Mouse (Mus musculus) embryonic facial prominence, embryonic 10.5 days (tissue): ENCODE measurements around the gene Ndufa11. TPM values are rescaled to one million over a fixed set of nuclear protein-coding genes. Genes with fewer than 3 reads are reported as not detected.

Experiments
- DNase-seq: peaks from one replicate; pipeline ENCODE4 v3.0.0-alpha.2; 2017; ENCODE audit warnings: low spot score
- H3K27ac ChIP-seq: fragments of 300-500 bp; sonication (generic); replicated peaks from 2 replicates; pipeline ENCODE4 v1.5.1; 2016; ENCODE audit warnings: mild to moderate bottlenecking
- H3K27me3 ChIP-seq: fragments of 300-500 bp; sonication (generic); replicated peaks from 2 replicates; pipeline ENCODE4 v1.6.1; 2016; ENCODE audit warnings: low read depth, mild to moderate bottlenecking; ENCODE audit not compliant: poor library complexity, severe bottlenecking
- H3K36me3 ChIP-seq: fragments of 300-500 bp; sonication (generic); replicated peaks from 2 replicates; pipeline ENCODE4 v1.6.1; 2016; ENCODE audit warnings: mild to moderate bottlenecking, moderate library complexity
- H3K4me1 ChIP-seq: fragments of 300-500 bp; sonication (generic); 2 replicates; pipeline ENCODE4 v1.6.1; 2016
- H3K4me3 ChIP-seq: fragments of 300-500 bp; sonication (generic); 2 replicates; pipeline ENCODE4 v1.5.1; 2016; ENCODE audit warnings: mild to moderate bottlenecking, moderate library complexity
- H3K9me3 ChIP-seq: fragments of 300-500 bp; sonication (generic); 2 replicates; pipeline ENCODE4 v1.6.1; 2016; ENCODE audit warnings: mild to moderate bottlenecking
- WGBS: fragments of 180-500 bp; shearing (Covaris S2); methylation state at CpG from one replicate; pipeline ENCODE4 v1.1.7; 2016; 5-methylcytosine and 5-hydroxymethylcytosine counted together
- polyA plus RNA-seq: library from polyadenylated mRNA; unstranded; fragments of >200 nt; fragmentation: Nextera tagmentation; extraction: Ambion mirVana; gene quantifications from 2 replicates; pipeline ENCODE4 v1.2.1, GENCODE M21; 2016

Ndufa11 gene
- polyA plus RNA-seq, 1 experiment from 2014 or later: 402 TPM

DNA sequence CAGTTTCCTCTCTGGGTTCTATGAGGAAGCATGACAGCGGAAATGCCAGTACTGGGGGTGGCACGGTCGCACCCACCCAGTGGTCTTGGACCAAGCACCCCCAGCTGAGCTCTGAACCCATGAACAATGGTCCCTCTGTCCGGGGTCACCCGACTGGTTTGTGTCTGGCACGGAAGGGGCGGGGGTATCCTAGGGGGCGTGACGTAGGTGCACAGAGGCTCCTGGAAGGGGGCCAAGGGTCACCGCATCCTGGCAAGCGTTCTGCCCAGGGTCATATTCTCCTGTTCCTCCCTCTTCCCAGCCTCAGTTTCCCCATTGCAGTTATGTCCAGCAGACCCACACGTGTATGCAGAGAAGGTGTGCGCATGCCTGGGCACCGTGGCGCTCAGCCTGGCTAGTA, 35.9 kb downstream of the Ndufa11 start:
- DNase-seq: no peak
- H3K36me3 ChIP-seq: no peaks in the 10 kb centered on the region
- 0 out of 2 replicates have a peak, but pooled peaks cover 4% of the 10 kb centered on the region for H3K9me3 ChIP-seq
- H3K27me3 ChIP-seq: peaks cover 90% of the 10 kb centered on the region
- no peak overlapping the region for H3K4me3 ChIP-seq
- H3K4me1 ChIP-seq: peaks cover 51% of the 10 kb centered on the region
- 20% methylated on average over 15 of the region's 15 CpGs for WGBS
- H3K27ac ChIP-seq: no peak overlapping the region

DNA sequence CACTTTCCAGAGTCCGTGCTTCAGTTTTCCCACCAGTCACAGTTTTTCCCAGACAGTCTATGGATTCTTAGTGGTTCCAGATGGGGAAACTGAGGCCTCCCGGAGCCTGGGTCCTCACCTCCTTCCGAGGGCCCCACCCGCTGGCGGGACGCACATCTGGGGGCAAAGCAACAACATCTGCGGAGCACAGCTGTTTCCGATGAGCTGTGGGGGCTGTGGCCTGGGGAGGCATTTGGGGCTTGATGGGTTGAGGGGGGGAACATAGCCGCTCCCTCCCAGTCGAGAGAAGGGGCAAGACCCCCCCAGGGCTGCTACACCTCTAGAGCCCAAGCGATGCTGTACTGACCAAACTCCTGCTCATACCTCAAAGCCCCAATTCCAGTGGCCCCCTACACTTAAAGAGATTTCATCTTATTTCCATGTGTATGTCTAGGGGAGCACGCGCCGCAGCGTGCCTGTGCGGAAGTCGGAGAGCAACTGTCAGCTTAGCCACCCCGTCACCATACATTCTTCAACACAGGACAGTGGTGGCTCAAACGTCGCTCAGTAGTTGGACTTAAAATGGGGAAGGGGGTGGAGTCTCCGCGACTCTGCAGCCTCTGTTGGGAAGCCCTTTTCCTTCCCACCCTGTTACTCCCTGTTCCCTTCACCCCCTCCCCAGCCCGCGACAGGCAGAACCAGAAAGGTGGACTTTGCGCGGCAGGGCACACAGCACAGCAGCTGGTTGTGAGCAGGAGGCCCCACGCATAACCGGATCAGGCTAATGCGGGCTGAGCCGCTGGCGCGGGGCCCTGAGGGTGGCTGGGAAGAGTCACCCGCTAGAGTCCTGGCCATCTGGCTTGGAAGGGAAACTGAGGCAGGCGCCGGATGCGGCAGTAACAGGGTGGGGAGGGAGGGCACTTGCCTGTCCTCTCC, 37.0 kb downstream of the Ndufa11 start:
- peak; percentile 26 for DNase-seq
- H3K27ac ChIP-seq: no peak overlapping the region
- H3K36me3 ChIP-seq: no peaks in the 10 kb centered on the region
- 0 out of 2 replicates have a peak, but pooled peaks cover 5% of the 10 kb centered on the region for H3K9me3 ChIP-seq
- peaks cover 99% of the 10 kb centered on the region for H3K27me3 ChIP-seq
- H3K4me3 ChIP-seq: peak overlapping the region; percentile 8; the same call in 1 of the 2 replicates
- H3K4me1 ChIP-seq: peaks cover 60% of the 10 kb centered on the region
- 13% methylated on average over 36 of the region's 36 CpGs for WGBS

DNA sequence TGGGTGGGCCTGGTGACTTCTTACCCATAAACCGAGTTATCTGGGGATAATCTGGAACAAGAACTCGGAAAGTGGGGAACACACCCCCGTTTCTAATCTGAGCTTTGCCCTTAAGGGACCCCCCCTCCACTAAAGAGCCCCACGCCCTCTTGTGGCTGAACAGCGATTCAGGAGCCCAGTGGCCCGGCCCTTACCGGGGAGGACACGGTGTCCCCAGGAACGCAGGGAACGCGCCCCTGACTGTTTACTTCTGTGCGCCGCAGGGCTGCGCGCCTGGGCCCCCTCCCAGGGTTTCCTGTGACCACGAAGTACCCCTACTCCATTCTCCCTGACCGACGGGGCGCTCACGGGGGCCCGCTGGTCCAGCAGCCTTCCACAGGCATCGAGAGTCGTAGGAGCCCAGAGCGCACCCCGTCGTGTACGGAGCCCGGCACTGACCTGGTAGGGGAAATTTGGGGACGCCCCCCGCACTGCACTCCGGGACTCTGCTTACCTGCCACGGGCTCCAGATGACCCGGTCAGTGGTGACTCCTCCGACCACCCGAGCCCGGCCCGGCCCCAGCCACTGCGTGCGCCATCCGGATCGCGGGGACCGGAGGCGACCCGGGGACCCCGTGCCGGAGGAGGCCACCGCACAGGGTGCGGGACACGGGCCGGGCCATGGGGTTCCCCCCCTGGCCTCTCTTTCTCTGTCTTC, 39.3 kb downstream of the Ndufa11 start:
- WGBS: 2% methylated on average over 51 of the region's 51 CpGs
- Histone ChIP-seq H3K36me3 (no peaks in the 10 kb centered on the region), H3K9me3 (0 out of 2 replicates have a peak, but pooled peaks cover 3% of the 10 kb centered on the region), H3K27ac (peak overlapping the region; percentile 77), H3K4me1 (peaks cover 58% of the 10 kb centered on the region), H3K4me3 (peak overlapping the region; percentile 64), H3K27me3 (peaks cover 97% of the 10 kb centered on the region)
- DNase-seq: peak; percentile 38

DNA sequence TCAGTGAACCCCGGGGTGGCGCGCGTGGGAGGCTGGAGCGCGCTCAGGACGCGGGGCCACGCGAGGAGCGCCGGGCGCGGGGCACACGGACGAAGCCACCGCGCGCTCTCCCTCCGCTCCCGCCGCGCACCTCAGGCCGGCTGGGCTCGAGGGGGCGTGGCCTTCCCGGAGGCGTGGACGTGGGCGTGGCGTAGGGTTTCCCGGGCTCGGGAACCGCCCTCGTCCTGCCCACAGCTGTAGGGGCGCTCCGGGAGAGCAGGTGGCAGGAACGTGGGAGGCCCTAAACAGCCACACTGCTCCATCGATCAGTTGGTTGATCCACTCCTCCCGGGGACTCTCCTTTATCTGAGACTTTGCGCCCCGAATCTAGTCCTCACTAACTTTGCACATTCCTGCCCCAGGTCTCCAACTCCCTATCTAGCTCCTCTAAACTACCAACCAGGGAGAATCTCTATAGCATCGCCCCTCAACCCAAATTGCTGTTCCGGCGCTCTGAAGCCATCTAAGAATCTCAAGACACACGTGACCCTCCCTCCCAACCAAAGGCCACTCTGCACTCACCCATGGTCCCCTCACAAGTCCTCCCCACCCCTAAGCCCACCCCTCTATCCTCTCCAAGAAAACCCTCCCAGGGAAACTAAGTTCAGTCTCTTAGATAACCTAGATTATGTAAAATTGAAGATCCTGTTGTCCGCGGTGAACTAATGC, 40.0 kb downstream of the Ndufa11 start, which contains the start of gene Nrtn:
TSS of gene Nrtn (minus strand) at position 115 of the 708 bp plus-strand sequence.
- peaks cover 65% of the 10 kb centered on the region for H3K4me1 ChIP-seq
- H3K27ac ChIP-seq: peak within 1 kb of the TSS; percentile 77
- WGBS: under 1% methylated on average over 48 of the region's 48 CpGs

DNA sequence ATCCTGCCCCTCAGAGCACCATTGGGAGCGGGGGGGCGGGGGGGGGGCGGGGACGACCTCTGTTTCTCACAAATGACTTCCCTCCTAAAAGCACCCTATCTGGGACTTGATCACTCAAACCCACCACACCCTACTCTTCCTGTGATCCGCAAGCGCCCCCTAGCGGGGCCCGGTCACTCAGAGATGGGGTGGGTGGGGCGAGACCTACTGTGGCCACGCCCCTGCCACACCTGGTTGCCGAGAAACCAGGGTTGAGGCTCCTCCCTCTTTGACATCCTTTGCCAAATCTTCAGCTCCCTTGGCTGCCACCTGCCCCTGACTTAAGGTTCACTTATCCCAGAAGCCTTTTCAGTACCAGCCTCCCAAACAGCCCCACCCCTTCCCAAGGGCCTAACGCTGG, 40.6 kb downstream of the Ndufa11 start:
- Histone ChIP-seq H3K27ac (no peak overlapping the region), H3K9me3 (0 out of 2 replicates have a peak, but pooled peaks cover 3% of the 10 kb centered on the region), H3K36me3 (no peaks in the 10 kb centered on the region), H3K4me1 (peaks cover 70% of the 10 kb centered on the region), H3K4me3 (peak overlapping the region; percentile 64; the same call in 1 of the 2 replicates), H3K27me3 (peaks cover 84% of the 10 kb centered on the region)
- 5% methylated on average over 12 of the region's 12 CpGs for WGBS
- peak; percentile 77 for DNase-seq

More for the DNA sequence above, 40.0 kb downstream of the Ndufa11 start, which contains the start of gene Nrtn:
- peaks cover 90% of the 10 kb centered on the region for H3K27me3 ChIP-seq
- DNase-seq: peak; percentile 90
- no peaks in the 10 kb centered on the region for H3K36me3 ChIP-seq
- 0 out of 2 replicates have a peak, but pooled peaks cover 3% of the 10 kb centered on the region for H3K9me3 ChIP-seq
- peak within 1 kb of the TSS; percentile 64 for H3K4me3 ChIP-seq

DNA sequence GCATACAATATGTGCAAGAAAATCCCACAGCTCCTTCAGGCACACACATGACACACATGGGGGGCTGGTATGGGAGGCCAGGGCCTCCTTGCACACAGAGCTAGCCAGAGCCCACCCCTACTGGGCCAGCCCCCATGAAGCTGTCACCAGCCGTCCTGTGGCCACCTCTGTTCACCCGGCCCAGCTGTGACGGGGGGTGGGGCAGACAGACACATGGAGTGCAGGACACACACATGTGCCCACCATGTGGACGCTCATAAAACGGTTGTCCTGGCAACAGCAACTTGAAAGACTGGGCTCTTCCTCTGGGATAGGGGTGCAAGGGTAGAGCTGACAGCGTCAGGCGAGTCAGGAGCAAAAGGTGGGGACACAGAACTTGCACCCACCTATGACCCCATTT, 41.7 kb downstream of the Ndufa11 start:
- peaks cover 62% of the 10 kb centered on the region for H3K4me1 ChIP-seq
- no peaks in the 10 kb centered on the region for H3K36me3 ChIP-seq
- H3K4me3 ChIP-seq: no peak overlapping the region
- 0 out of 2 replicates have a peak, but pooled peaks cover 3% of the 10 kb centered on the region for H3K9me3 ChIP-seq
- H3K27ac ChIP-seq: no peak overlapping the region
- 62% methylated on average over 7 of the region's 7 CpGs for WGBS
- DNase-seq: peak; percentile 29
- H3K27me3 ChIP-seq: peaks cover 73% of the 10 kb centered on the region

DNA sequence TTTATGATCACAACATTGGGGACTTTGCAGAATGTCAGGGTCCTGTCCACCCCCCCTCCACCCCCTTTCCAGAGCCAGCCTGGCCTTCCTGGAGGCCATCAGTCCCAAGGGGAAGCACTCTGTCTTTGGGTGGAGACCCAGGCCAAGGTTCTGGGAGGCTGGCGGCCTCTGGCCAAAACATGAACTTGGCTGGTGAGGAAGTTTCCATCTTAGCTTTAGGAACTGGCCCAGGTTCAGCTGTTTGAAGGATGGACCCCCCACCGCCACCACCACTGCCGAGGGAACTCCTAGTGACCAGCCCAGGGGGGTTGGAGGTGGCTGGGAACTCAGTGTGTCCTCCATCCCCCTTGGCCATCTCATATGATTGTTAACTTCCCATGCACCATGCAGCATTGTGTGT, 43.5 kb downstream of the Ndufa11 start:
- no peaks in the 10 kb centered on the region for H3K36me3 ChIP-seq
- no peak overlapping the region for H3K4me3 ChIP-seq
- H3K27me3 ChIP-seq: peaks cover 55% of the 10 kb centered on the region
- no peak overlapping the region for H3K27ac ChIP-seq
- DNase-seq: no peak
- 70% methylated on average over 3 of the region's 3 CpGs for whole genome bisulfite sequencing
- 0 out of 2 replicates have a peak, but pooled peaks cover 3% of the 10 kb centered on the region for H3K9me3 ChIP-seq
- H3K4me1 ChIP-seq: peaks cover 61% of the 10 kb centered on the region

DNA sequence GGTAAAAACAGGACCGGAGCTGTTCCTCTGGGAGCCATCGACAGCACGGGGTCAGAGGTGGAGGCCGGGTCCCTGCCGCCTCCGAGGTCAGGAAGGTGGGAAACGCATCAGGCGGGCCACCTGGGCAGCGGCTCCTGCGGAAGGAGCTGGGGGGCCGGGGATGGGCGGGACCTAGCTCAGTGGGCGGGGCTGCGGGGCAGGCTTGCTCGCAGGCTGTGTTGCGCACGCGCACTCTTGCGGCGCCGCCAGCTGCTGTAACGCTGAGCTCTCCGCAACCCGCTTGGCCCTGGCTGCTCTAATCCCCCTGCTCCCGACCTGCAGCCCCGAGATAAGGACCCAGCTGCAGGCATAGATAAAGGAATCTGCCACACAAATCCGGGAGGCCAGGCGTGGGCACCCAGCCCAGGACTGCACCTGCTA, 44.4 kb downstream of the Ndufa11 start:
- Histone ChIP-seq H3K4me3 (peak overlapping the region; percentile 63), H3K36me3 (peaks cover 8% of the 10 kb centered on the region), H3K9me3 (0 out of 2 replicates have a peak, but pooled peaks cover 3% of the 10 kb centered on the region), H3K4me1 (peaks cover 52% of the 10 kb centered on the region), H3K27me3 (peaks cover 45% of the 10 kb centered on the region), H3K27ac (peak overlapping the region; percentile 85)
- 0% methylated on average over 28 of the region's 28 CpGs for WGBS
- DNase-seq: peak; percentile 94

DNA sequence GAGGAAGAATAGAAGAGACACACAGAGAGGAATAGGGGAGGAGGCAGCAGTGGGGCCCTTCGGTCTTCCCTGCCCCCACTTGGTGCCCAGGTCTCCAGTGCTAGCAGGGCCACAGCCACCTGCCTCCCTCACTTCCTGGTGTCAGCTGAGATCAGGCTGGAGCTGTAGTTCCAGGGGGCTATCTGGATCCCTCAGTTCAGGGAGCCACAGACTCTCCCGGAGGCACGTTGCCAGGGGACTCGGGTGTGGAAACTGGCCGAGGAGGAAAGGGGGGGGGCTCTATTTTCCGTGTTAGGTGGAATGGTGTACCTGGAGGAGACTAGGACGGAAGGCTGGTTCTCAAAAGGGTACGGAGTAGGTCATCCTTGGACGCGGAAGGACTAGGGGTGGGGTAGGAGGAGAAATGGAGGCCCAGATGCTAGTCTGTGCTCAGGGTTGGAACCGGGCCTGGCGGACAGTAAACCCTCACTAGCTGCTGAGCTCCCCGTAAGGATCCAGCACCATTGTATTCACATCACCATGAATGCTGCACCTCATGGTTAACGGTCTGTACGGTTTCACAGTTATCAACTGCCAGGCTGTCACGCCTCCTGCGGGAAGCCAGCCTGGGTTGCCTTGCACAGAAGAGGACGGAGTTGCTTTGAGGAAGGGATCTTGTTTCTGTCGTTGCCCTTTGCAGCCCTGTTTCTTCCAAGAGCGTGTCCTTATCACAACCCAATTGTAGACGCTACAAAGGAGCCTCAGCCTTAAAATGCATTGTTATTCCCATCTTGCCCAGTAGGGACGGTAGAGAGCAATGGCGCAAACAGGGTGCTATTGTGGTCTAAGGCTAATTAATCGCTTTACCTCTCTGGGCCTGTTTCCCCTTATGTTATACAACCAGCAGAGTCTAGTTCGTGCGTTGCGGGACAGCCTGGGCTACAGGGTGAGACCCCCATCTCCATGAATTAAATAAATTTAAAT, 45.5 kb downstream of the Ndufa11 start:
- H3K27ac ChIP-seq: peak overlapping the region; percentile 85

DNA sequence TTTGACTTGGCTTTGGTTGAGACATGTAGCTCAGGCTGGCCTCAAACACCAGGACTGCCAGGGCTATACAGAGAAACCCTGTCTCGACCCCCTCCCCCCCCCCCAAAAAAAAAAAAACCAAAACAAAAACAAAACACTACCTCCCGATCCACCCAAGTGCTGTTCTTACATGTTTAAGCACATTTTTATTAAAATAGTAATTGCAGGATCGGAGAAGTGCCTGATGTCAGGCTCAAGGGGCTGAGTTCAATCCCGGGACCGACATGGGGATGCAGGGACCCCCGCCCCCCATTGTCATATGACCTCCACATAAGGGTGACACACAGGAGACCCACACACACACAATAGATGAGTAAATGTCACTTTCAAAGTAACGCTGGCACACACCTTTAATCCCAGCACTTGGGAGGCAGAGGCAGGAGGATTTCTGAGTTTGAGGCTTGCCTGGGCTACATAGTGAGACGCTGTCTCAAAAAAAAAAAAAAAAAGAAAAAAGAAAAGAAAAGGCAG, 46.2 kb downstream of the Ndufa11 start:
- no peak for DNase-seq
- no peaks in the 10 kb centered on the region for H3K9me3 ChIP-seq
- H3K27me3 ChIP-seq: peaks cover 28% of the 10 kb centered on the region
- H3K27ac ChIP-seq: no peak overlapping the region
- H3K4me3 ChIP-seq: peak overlapping the region; percentile 89
- H3K4me1 ChIP-seq: peaks cover 35% of the 10 kb centered on the region
- peaks cover 26% of the 10 kb centered on the region for H3K36me3 ChIP-seq
- 77% methylated on average over 8 of the region's 8 CpGs for WGBS

More for the DNA sequence above, 45.5 kb downstream of the Ndufa11 start:
- Histone ChIP-seq H3K36me3 (peaks cover 18% of the 10 kb centered on the region), H3K9me3 (0 out of 2 replicates have a peak, but pooled peaks cover 3% of the 10 kb centered on the region), H3K27me3 (peaks cover 35% of the 10 kb centered on the region), H3K4me1 (peaks cover 42% of the 10 kb centered on the region), H3K4me3 (peak overlapping the region; percentile 63; the same call in 1 of the 2 replicates)
- DNase-seq: peak; percentile 59
- 49% methylated on average over 27 of the region's 27 CpGs for WGBS
